Mouse (Mus musculus) ES-Bruce4 (cell line): Measurements from ENCODE around the gene Hepacam2. TPM values are rescaled to one million over a fixed set of nuclear protein-coding genes. Genes with fewer than 3 reads are reported as not detected.

Source experiments
- H3K27ac ChIP-seq: 2 replicates; pipeline ENCODE4 v1.5.1; 2012; ENCODE audit warnings: low read length, inconsistent platforms; ENCODE audit not compliant: insufficient read depth
- H3K27me3 ChIP-seq: 2 replicates; pipeline ENCODE4 v1.6.1; 2012; ENCODE audit warnings: mild to moderate bottlenecking, low read length, inconsistent platforms; ENCODE audit not compliant: control insufficient read depth, poor library complexity, insufficient read depth, severe bottlenecking
- H3K36me3 ChIP-seq: 2 replicates; pipeline ENCODE4 v1.6.1; 2012; ENCODE audit warnings: inconsistent platforms, mild to moderate bottlenecking, low read length, moderate library complexity; ENCODE audit not compliant: control insufficient read depth, poor library complexity, insufficient read depth, severe bottlenecking
- H3K4me1 ChIP-seq: one replicate; pipeline ENCODE4 v1.8.1; 2011; ENCODE audit warnings: low read length; ENCODE audit not compliant: control insufficient read depth, insufficient read depth
- H3K4me3 ChIP-seq: 2 replicates; pipeline ENCODE4 v1.5.1; 2011; ENCODE audit warnings: low read depth, mild to moderate bottlenecking, low read length
- H3K9ac ChIP-seq: 2 replicates; pipeline ENCODE4 v1.6.1; 2012; ENCODE audit warnings: low read depth, mild to moderate bottlenecking, inconsistent platforms; ENCODE audit not compliant: poor library complexity, severe bottlenecking
- H3K9me3 ChIP-seq: replicated peaks from 2 replicates; pipeline ENCODE4 v1.6.1; 2012; ENCODE audit warnings: mild to moderate bottlenecking, low read length, inconsistent platforms; ENCODE audit not compliant: control insufficient read depth, poor library complexity, insufficient read depth, severe bottlenecking
- CTCF ChIP-seq: IDR thresholded peaks from one replicate; pipeline ENCODE4 v1.8.1; 2011; ENCODE audit warnings: low read depth, low read length
- EP300 ChIP-seq: IDR thresholded peaks from 2 replicates; pipeline ENCODE4 v1.6.1; 2011; ENCODE audit warnings: low read depth, low read length; ENCODE audit not compliant: insufficient read depth
- POLR2A ChIP-seq: IDR thresholded peaks from one replicate; pipeline ENCODE4 v1.8.1; 2011; ENCODE audit warnings: low read length; ENCODE audit not compliant: insufficient read depth
- polyA plus RNA-seq: library from polyadenylated mRNA; stranded (reverse); fragments of >200 nt; gene quantifications from 2 replicates; pipeline ENCODE4 v1.2.4, GENCODE M21; 2011; ENCODE audit warnings: low read depth; ENCODE audit not compliant: missing spikeins, insufficient read depth, insufficient read length

Hepacam2 gene
- polyA plus RNA-seq, 1 experiment, result 0.40 TPM

DNA sequence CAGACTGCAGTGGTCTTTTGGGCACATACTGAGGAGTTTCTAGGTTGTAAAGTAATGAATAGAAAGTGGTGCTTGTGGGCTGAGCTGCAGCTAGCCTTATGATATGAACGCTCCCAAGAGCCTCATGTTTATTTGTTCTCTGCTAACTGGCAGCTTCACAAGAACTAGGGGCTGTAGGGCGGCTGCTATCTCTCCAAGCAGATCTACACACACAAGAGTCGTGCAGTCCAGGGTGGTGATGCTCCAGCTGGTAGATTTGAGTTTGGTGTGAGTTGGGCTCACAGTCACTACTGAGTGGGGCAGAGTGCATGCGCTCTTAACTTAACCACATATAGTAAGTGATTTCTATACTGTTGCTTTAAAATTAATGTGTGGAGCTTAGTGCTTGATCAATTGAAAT, 9.0 kb upstream of the Hepacam2 start:
- H3K9ac ChIP-seq, result no peak overlapping the region
- H3K27me3 ChIP-seq, result no peaks in the 10 kb centered on the region
- TF ChIP-seq CTCF (no peak), EP300 (no peak), POLR2A (no peak)

DNA sequence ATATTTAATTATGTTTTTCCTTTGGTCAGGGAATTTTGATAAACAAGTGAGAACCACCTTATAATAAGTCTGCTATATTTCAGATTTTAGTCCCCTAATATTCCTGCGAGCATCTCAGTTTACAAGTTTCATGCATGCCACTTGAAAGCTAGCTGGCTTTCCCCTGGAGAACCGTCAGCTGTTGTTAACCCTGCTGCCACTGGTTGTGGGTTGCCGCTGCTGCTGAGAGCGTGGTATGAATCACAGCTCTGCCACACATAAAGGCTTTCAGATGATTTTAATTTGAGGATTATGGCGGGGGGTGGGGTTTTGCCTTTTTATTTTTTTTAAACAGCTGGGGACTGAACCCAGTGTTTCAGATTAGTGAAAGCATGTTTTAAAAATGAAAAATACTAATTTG, 7.2 kb upstream of the Hepacam2 start:
- H3K4me3 ChIP-seq, result no peak overlapping the region
- H3K27ac ChIP-seq, result no peak overlapping the region
- H3K9me3 ChIP-seq, result no peaks in the 10 kb centered on the region
- H3K9ac ChIP-seq, result no peak overlapping the region
- no peaks in the 10 kb centered on the region for H3K4me1 ChIP-seq
- H3K27me3 ChIP-seq, result no peaks in the 10 kb centered on the region
- no peaks in the 10 kb centered on the region; the same call in 1 of the 2 replicates for H3K36me3 ChIP-seq
- no peak for TF ChIP-seq CTCF
- no peak for TF ChIP-seq EP300
- TF ChIP-seq POLR2A, result no peak

More for the DNA sequence above, 9.0 kb upstream of the Hepacam2 start:
- no peaks in the 10 kb centered on the region; the same call in 1 of the 2 replicates for H3K36me3 ChIP-seq
- H3K4me1 ChIP-seq, result no peaks in the 10 kb centered on the region
- no peak overlapping the region for H3K4me3 ChIP-seq
- no peaks in the 10 kb centered on the region for H3K9me3 ChIP-seq
- H3K27ac ChIP-seq, result no peak overlapping the region

- Histone ChIP-seq H3K4me1 (no peaks in the 10 kb centered on the region), H3K4me3 (no peak overlapping the region), H3K9ac (no peak overlapping the region), H3K36me3 (no peaks in the 10 kb centered on the region), H3K27ac (no peak overlapping the region), H3K27me3 (no peaks in the 10 kb centered on the region), H3K9me3 (no peaks in the 10 kb centered on the region)
- TF ChIP-seq EP300 (no peak), POLR2A (no peak)
Observed at GRCm38 (mm10) chr6:3500286-3500685, 2.2 kb upstream of the Hepacam2 start.

GRCm38 (mm10) chr6:3496210-3496609, 1.9 kb downstream of the Hepacam2 start:
- no peaks in the 10 kb centered on the region for H3K36me3 ChIP-seq
- H3K4me3 ChIP-seq, result no peak overlapping the region
- TF ChIP-seq POLR2A (no peak), CTCF (peak; percentile 22)
- H3K4me1 ChIP-seq, result no peaks in the 10 kb centered on the region
- H3K9me3 ChIP-seq, result no peaks in the 10 kb centered on the region
- H3K9ac ChIP-seq, result no peak overlapping the region
- H3K27ac ChIP-seq, result no peak overlapping the region
- H3K27me3 ChIP-seq, result no peaks in the 10 kb centered on the region

DNA sequence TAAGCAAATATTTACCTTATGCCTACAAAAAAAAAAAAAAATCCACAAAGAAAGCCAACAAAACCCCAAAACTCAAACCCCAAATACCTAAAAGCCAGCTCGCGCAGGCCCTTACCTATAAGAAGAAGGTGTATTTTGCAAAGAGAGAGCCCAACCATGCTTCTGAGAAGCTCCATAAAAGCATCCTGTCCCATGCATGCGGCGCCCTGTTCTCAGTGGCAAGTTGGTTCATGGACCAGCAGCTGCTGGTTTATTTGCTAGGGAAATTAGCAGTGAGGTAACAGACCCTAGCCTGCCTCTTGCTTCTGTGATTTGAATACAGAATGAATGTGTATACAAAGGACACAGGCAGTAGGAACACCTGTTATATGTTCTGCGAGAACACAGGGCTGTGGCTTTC, 3.8 kb downstream of the Hepacam2 start:
- H3K9ac ChIP-seq, result no peak overlapping the region
- no peak overlapping the region for H3K27ac ChIP-seq
- no peaks in the 10 kb centered on the region for H3K4me1 ChIP-seq
- no peak for TF ChIP-seq EP300
- no peaks in the 10 kb centered on the region for H3K27me3 ChIP-seq
- H3K4me3 ChIP-seq, result no peak overlapping the region
- no peaks in the 10 kb centered on the region for H3K9me3 ChIP-seq
- no peaks in the 10 kb centered on the region for H3K36me3 ChIP-seq

- H3K27ac ChIP-seq, result no peak overlapping the region
- H3K36me3 ChIP-seq, result no peaks in the 10 kb centered on the region
- H3K9ac ChIP-seq, result no peak overlapping the region
- no peak for TF ChIP-seq POLR2A
- no peak for TF ChIP-seq CTCF
- TF ChIP-seq EP300, result no peak
- H3K4me1 ChIP-seq, result no peaks in the 10 kb centered on the region
- H3K4me3 ChIP-seq, result no peak overlapping the region
- H3K9me3 ChIP-seq, result no peaks in the 10 kb centered on the region
- H3K27me3 ChIP-seq, result no peaks in the 10 kb centered on the region
Observed at GRCm38 (mm10) chr6:3487355-3487754, 10.7 kb downstream of the Hepacam2 start.
